Comparison of ENCODE assay signal across 9 mouse cellular contexts in the genomic region with DNA sequence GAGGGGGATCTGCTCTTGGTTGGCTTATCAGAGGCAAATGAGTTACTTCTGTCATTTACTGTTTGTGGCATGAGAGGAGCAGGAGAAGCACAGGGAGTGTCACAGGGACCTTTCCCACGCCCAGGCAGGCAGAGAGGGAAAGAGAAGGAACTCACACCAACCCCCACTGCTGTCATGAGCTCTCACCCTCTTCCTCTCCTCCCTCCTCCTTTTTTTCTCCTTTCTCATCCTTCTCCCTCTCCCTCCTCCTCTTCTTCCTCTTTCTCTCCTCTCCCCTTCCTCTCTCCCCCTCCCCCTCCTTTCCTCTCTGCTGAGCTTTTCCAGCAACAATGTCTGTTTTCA. TPM values are rescaled to one million over a fixed set of nuclear protein-coding genes. Genes with fewer than 3 reads are reported as not detected.
A peak's percentile ranks its signal among the peaks of the same experiment; 100 is the strongest.
DNase-seq lines count a peak whose midpoint lies in the region; ATAC-seq and TF ChIP-seq lines count a peak whose summit lies in the region.
"Had no signal": no experiment of that assay in that cellular context is flagged by ENCODE, and none has a peak within 500 bp of the region (broad histone marks: within the 10 kb centered on the region; RNA-seq: fewer than 3 reads in every experiment).

No protein-coding gene starts in this region.

- no peak overlapping the region for H3K9ac ChIP-seq in heart, postnatal 0 days (replicated peaks; ENCODE audit: low read depth, low read length)
- H3K9ac ChIP-seq in midbrain, embryonic 12.5 days (replicated peaks): no peak overlapping the region
- H3K9ac ChIP-seq in midbrain, embryonic 11.5 days (ENCODE audit: low read length): no peak overlapping the region
- no peak overlapping the region for H3K9ac ChIP-seq in limb, embryonic 12.5 days (replicated peaks)
- no peak overlapping the region for H3K9ac ChIP-seq in stomach, embryonic 14.5 days (replicated peaks; ENCODE audit: low read depth, low read length)

- TF ChIP-seq CTCF in heart, postnatal 0 days (IDR thresholded peaks at IDR 0.05; ENCODE audit: low read depth): no peak

- H3K4me3 ChIP-seq in heart, postnatal 0 days (ENCODE audit: low read depth, low read length): no peak overlapping the region
- no peak overlapping the region for H3K4me3 ChIP-seq in midbrain, embryonic 12.5 days
- H3K4me3 ChIP-seq in midbrain, embryonic 11.5 days (ENCODE audit: low read depth, low read length): no peak overlapping the region
- no peak overlapping the region for H3K4me3 ChIP-seq in limb, embryonic 12.5 days (replicated peaks)
- H3K4me3 ChIP-seq in stomach, embryonic 14.5 days (ENCODE audit: low read depth, low read length): no peak overlapping the region

- H3K4me2 ChIP-seq in heart, postnatal 0 days (ENCODE audit: low read depth, low read length): no peak overlapping the region; the same call in 1 of the 2 replicates
- no peak overlapping the region for H3K4me2 ChIP-seq in midbrain, embryonic 12.5 days (replicated peaks)
- no peak overlapping the region for H3K4me2 ChIP-seq in midbrain, embryonic 11.5 days
- H3K4me2 ChIP-seq in limb, embryonic 12.5 days: peak overlapping the region; percentile 20; the same call in 1 of the 2 replicates
- H3K4me2 ChIP-seq in stomach, embryonic 14.5 days (replicated peaks; ENCODE audit: low read depth, low read length): no peak overlapping the region

- no peaks in the 10 kb centered on the region for H3K36me3 ChIP-seq in heart, postnatal 0 days (replicated peaks; ENCODE audit: control insufficient read depth, insufficient read depth, low read length)
- no peaks in the 10 kb centered on the region for H3K36me3 ChIP-seq in midbrain, embryonic 12.5 days
- H3K36me3 ChIP-seq in midbrain, embryonic 11.5 days (ENCODE audit: control insufficient read depth, insufficient read depth, low read length): no peaks in the 10 kb centered on the region
- H3K36me3 ChIP-seq in limb, embryonic 12.5 days: no peaks in the 10 kb centered on the region
- H3K36me3 ChIP-seq in stomach, embryonic 14.5 days (ENCODE audit: control insufficient read depth, insufficient read depth, low read length): no peaks in the 10 kb centered on the region

- no peak; the same call in 1 of the 2 replicates for ATAC-seq in heart, postnatal 0 days (ENCODE audit: insufficient read depth, low read depth)
- ATAC-seq in midbrain, embryonic 12.5 days (ENCODE audit: low FRiP score, low read depth): no peak
- ATAC-seq in midbrain, embryonic 11.5 days (ENCODE audit: low FRiP score): no peak
- no peak for ATAC-seq in limb, embryonic 12.5 days (ENCODE audit: insufficient number of reproducible peaks, insufficient read depth, low FRiP score, low TSS enrichment, low read depth)
- no peak for ATAC-seq in stomach, embryonic 14.5 days (ENCODE audit: insufficient number of reproducible peaks, insufficient read depth, low FRiP score, low read depth)
- no peak for ATAC-seq in CD4-positive, CD25-positive, alpha-beta regulatory T cell, adult 4 months

- H3K4me1 ChIP-seq in heart, postnatal 0 days (ENCODE audit: control insufficient read depth, insufficient read depth): peaks cover 7% of the 10 kb centered on the region
- H3K4me1 ChIP-seq in midbrain, embryonic 12.5 days: peaks cover 12% of the 10 kb centered on the region
- H3K4me1 ChIP-seq in midbrain, embryonic 11.5 days (ENCODE audit: control insufficient read depth, insufficient read depth, low read length): peaks cover 5% of the 10 kb centered on the region; the same call in 1 of the 2 replicates
- H3K4me1 ChIP-seq in limb, embryonic 12.5 days (replicated peaks): peaks cover 24% of the 10 kb centered on the region
- H3K4me1 ChIP-seq in stomach, embryonic 14.5 days (ENCODE audit: control insufficient read depth, insufficient read depth, low read length): peaks cover 4% of the 10 kb centered on the region; the same call in 1 of the 2 replicates

- intact Hi-C loops in heart, postnatal 36 days (cut with DNase I): no loop called here

- TF ChIP-seq EP300 in heart, postnatal 0 days (IDR thresholded peaks at IDR 0.05; ENCODE audit: low read depth): no peak

- no peaks in the 10 kb centered on the region for H3K9me3 ChIP-seq in heart, postnatal 0 days (replicated peaks; ENCODE audit: control insufficient read depth, low read length)
- H3K9me3 ChIP-seq in midbrain, embryonic 12.5 days: no peaks in the 10 kb centered on the region
- no peaks in the 10 kb centered on the region for H3K9me3 ChIP-seq in midbrain, embryonic 11.5 days (ENCODE audit: control insufficient read depth, low read length)
- H3K9me3 ChIP-seq in limb, embryonic 12.5 days: no peaks in the 10 kb centered on the region
- no peaks in the 10 kb centered on the region for H3K9me3 ChIP-seq in stomach, embryonic 14.5 days (ENCODE audit: control insufficient read depth, low read depth, low read length)

- WGBS in heart, postnatal 0 days: 22% methylated on average over 1 of the region's 1 CpGs
- 13% methylated on average over 1 of the region's 1 CpGs for WGBS in midbrain, embryonic 12.5 days
- WGBS in midbrain, embryonic 11.5 days: 14% methylated on average over 1 of the region's 1 CpGs
- 20% methylated on average over 1 of the region's 1 CpGs for whole genome bisulfite sequencing in limb, embryonic 12.5 days
- WGBS in stomach, embryonic 14.5 days: 38% methylated on average over 1 of the region's 1 CpGs

- H3K27ac ChIP-seq in heart, postnatal 0 days (ENCODE audit: low read depth): peak overlapping the region; percentile 37; the same call in 1 of the 2 replicates
- 0 out of 2 replicates have a peak overlapping the region, but pooled peaks have one; percentile 10 for H3K27ac ChIP-seq in midbrain, embryonic 12.5 days (replicated peaks)
- H3K27ac ChIP-seq in midbrain, embryonic 11.5 days (ENCODE audit: low read depth, low read length): no peak overlapping the region; the same call in 1 of the 2 replicates
- H3K27ac ChIP-seq in limb, embryonic 12.5 days: peak overlapping the region; percentile 67; the same call in 1 of the 2 replicates
- 0 out of 2 replicates have a peak overlapping the region, but pooled peaks have one; percentile 1 for H3K27ac ChIP-seq in stomach, embryonic 14.5 days (ENCODE audit: low read length)

- DNase-seq in heart, postnatal 0 days (ENCODE audit: low spot score): no peak
- DNase-seq in heart, postnatal 36 days: no peak
- DNase-seq in midbrain, embryonic 11.5 days (ENCODE audit: low spot score, missing footprints): no peak
- no peak for DNase-seq in embryo, embryonic 10.5 days (ENCODE audit: low spot score)
- DNase-seq: cerebellum, postnatal 14 days had no signal

- no peaks in the 10 kb centered on the region for H3K27me3 ChIP-seq in heart, postnatal 0 days (ENCODE audit: control insufficient read depth, insufficient read depth, low read length)
- peaks cover 3% of the 10 kb centered on the region; the same call in 1 of the 2 replicates for H3K27me3 ChIP-seq in midbrain, embryonic 12.5 days
- no peaks in the 10 kb centered on the region for H3K27me3 ChIP-seq in midbrain, embryonic 11.5 days (ENCODE audit: control insufficient read depth, insufficient read depth, low read length)
- H3K27me3 ChIP-seq in limb, embryonic 12.5 days: no peaks in the 10 kb centered on the region
- H3K27me3 ChIP-seq in stomach, embryonic 14.5 days (ENCODE audit: control insufficient read depth, insufficient read depth, low read length): no peaks in the 10 kb centered on the region

RNA-seq across cellular contexts. Expression of gene Otulinl, which starts 21.6 kb away (rescaled TPM):
- total RNA-seq in heart, postnatal 0 days (2014; rRNA removed; ENCODE audit: low replicate concordance): 0.39 and 15.3 TPM in 2 replicates
- polyA plus RNA-seq in heart, postnatal 0 days (2015; fragmentation: Nextera tagmentation; extraction: Ambion mirVana): 2.3 and 3.2 TPM in 2 replicates
- 1 to 10 TPM; 2.3 to 4.1 TPM for total RNA-seq in heart, postnatal 36 days (2021)
- polyA plus RNA-seq in midbrain, embryonic 12.5 days (2016; fragmentation: Nextera tagmentation; extraction: Ambion mirVana): 7.7 and 8.0 TPM in 2 replicates
- polyA plus RNA-seq in midbrain, embryonic 11.5 days (2014; fragmentation: Nextera tagmentation; extraction: Ambion mirVana): 6.1 and 7.5 TPM in 2 replicates
- polyA plus RNA-seq in limb, embryonic 12.5 days (2016; fragmentation: Nextera tagmentation; extraction: Ambion mirVana): 12.5 and 16.0 TPM in 2 replicates
- polyA plus RNA-seq in stomach, embryonic 14.5 days (2014; fragmentation: Nextera tagmentation; extraction: Ambion mirVana): 13.2 and 18.1 TPM in 2 replicates
- 100 to 1,000 TPM; 216 to 235 TPM for polyA plus RNA-seq in CD4-positive, CD25-positive, alpha-beta regulatory T cell, adult 4 months (2017; shearing (Covaris generic))

Comparison
In these comparisons a context has a peak if more than half of its experiments do, and no peak if none do; other contexts are left out.
1. RNA of gene Otulinl, which starts 21.6 kb away (polyA plus RNA-seq): 216 to 235 TPM in CD4-positive, CD25-positive, alpha-beta regulatory T cell, adult 4 months; 13.2 to 18.1 TPM in stomach, embryonic 14.5 days, 12.5 to 16.0 TPM in limb, embryonic 12.5 days, 7.7 to 8.0 TPM in midbrain, embryonic 12.5 days, 6.1 to 7.5 TPM in midbrain, embryonic 11.5 days and 2.3 to 3.2 TPM in heart, postnatal 0 days; every median in the first group is over 10 times any median in the second.